Mouse (Mus musculus): Measurements from ENCODE around the gene Fscn3.

- no peak for TF ChIP-seq CTCF (conservative IDR thresholded peaks at IDR 0.05; ENCODE audit: insufficient read depth, insufficient read length, low read depth, low read length)
- no peak for TF ChIP-seq POLR2A (IDR thresholded peaks at IDR 0.05; ENCODE audit: low read depth, low read length)
Observed at GRCm38 (mm10) chr6:28385169-28385568, 42.4 kb upstream of the Fscn3 start.
